Mouse (Mus musculus) frontal cortex, postnatal 10 days (tissue): Measurements from ENCODE around the gene Slc36a2.

Experiments used
- DNase-seq, 2 experiments: peaks; one replicate each; pipeline ENCODE4 v3.0.0; 2022; ENCODE audit warnings: low spot score in 2 of 2, mixed read lengths in 1 of 2

Slc36a2 gene

GRCm38 (mm10) chr11:55184246-55184645 lies 631 bp downstream of the Slc36a2 start:
- no peak for DNase-seq

DNA sequence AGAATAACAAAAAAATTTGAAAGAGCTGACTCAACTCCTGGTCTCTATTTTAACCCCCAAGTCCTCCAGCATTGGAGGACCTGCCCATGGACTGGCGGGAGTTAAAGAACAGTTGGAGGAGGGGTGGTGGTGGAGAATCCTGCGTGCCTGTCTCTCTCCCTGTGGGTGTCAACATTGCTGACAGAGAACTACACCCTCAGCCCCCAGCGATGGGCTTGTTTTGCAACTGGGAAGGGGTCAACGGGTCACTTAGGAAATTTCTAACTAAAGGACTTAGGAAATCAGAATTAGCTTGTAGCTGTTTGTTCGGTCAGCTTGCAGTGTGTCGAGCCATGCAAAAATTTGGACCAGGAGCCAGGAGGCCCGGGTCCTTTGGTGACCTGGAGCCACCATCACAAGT lies 1.8 kb downstream of the Slc36a2 start:
- no peak for DNase-seq

DNA sequence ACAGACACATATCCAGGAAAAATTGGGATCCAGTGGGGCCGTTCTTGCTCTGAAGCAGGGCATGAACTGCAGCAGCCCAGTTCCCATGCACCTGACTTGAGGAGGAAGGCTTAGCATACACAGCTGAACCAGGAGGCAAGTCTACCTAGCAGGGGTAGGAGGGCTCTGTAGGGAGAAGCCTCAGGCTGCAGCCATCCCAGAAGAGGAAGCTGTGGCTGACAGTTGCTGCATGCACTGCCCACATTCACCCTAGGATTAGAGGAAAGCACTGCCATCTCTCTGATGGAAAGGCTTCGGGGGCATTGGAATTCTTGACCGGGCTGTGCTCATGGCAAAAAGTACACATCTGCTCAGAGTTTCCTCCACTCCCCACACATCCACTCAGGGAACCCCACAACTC lies 5.0 kb downstream of the Slc36a2 start:
- DNase-seq, result no peak

DNA sequence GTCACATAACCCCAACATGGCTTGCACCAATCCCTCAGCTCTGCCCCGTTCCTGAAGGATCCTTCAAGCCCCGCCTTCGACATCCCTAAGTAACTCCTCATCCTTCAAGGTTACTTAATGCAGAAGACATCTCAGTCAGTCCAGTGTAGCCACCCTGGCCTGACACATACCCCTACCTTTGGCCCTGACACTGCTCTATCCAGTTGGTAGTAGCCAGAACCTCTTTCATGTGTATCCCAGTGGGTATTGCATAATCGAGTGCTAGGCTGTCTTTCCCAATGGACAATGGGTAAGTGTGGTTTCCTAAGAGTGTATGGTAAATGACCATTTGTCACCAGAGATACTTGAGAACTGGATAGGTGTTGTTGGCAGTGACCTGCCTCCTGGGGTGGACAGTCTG lies 6.0 kb downstream of the Slc36a2 start:
- no peak for DNase-seq

DNA sequence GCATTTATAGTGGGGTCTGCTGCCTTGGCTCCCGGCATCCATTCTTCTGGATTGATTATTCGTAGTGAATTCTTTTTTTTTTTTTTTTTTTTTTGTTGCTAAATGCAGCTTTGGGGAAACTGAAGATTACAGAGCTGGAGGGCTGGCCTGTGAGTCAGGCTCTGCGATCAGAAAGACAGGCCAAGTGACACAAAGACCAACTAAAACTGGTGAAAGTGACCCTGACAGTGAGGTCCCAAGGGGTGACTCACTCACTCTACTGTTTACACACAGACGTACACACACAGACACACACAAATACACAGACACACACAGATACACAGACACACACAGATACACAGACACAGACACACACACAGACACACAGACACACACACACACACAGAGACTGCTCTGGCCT lies 14.4 kb downstream of the Slc36a2 start:
- DNase-seq, result no peak

GRCm38 (mm10) chr11:55168914-55169313 lies 16.0 kb downstream of the Slc36a2 start:
- DNase-seq, result no peak

GRCm38 (mm10) chr11:55168504-55168903 lies 16.4 kb downstream of the Slc36a2 start:
- DNase-seq, result no peak

GRCm38 (mm10) chr11:55165748-55166147 lies 19.1 kb downstream of the Slc36a2 start:
- DNase-seq, result no peak

GRCm38 (mm10) chr11:55164723-55165122 lies 20.2 kb downstream of the Slc36a2 start:
- no peak for DNase-seq

- peak in 1 of 2 experiments; percentile 33 for DNase-seq
These were observed 22.2 kb downstream of the Slc36a2 start for GRCm38 (mm10) chr11:55162670-55163069.

DNA sequence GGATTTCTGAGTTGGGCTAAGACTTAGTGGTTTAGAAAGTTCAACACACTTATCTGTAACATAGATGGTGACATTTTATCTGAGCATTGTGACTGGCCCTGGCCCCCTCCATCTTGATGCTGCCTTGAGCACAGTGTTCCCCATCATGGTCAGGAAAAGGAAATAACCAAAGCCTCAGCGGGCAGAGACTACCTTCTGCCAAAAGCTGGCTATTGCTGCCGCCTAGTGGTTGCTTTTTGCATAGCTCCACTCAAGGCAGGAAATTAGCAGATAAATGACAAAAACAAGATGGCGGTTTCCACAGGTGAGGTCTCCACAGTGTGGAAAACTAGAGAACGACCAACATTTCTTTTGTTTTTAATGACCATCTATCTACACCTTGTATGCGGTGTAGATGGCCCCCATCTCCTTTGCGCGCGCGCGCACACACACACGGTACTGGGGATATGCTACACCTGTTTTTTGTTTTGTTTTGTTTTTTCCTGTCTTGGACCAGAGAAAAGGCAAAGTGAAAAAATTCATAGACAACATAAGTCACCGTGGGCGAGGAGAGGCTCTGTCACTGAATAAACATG lies 26.0 kb downstream of the Slc36a2 start:
- DNase-seq, result peak; percentile 42 to 75

GRCm38 (mm10) chr11:55155070-55155421 lies 29.8 kb downstream of the Slc36a2 start:
- DNase-seq, result no peak

- DNase-seq, result no peak
These were observed 30.3 kb downstream of the Slc36a2 start for GRCm38 (mm10) chr11:55154398-55155069.

DNA sequence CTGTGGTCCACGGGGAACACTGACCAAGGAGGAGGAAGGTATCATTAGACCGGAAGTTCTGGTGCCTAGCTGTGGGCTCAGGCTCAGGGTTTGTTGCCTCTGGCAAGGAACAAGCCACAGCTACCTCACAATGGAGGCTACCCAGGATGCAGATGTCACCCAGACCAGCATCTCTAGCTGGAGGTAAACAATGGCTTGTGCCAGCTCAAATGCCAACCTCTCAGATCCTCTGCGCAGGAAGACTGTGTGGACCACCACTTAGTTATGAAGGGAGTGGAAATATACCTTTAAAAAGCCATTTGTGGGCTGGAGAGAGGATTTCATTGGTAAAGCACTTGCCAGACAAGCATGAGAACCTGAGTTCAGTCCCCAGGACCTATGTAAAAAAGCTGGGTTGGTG lies 33.3 kb downstream of the Slc36a2 start, which contains the start of gene Slc36a3:
Gene Slc36a3, minus strand, starts transcription at position 101 of the 400 bp plus-strand sequence.
- DNase-seq, result no peak

DNA sequence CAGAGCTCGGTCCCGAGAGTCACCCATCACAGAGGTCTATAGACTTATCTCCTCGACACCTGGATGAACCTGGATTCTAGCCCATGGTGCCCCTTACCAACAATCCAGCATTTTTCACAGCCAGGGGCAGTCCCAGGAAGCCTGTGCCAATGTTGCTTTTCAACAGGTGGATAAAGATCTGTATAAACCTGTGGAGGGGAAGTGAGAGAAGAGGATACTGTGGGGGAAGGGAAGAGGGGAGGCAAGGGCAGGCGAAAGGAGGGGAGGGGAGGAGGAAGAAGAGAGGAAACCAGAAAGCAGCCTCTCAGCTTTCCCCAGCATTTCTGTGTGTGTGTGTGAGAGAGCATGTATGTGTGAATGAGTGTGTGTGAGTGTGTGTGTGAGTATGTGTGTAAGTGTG lies 36.4 kb downstream of the Slc36a2 start:
- DNase-seq, result no peak

GRCm38 (mm10) chr11:55147423-55147822 lies 37.5 kb downstream of the Slc36a2 start:
- no peak for DNase-seq

DNA sequence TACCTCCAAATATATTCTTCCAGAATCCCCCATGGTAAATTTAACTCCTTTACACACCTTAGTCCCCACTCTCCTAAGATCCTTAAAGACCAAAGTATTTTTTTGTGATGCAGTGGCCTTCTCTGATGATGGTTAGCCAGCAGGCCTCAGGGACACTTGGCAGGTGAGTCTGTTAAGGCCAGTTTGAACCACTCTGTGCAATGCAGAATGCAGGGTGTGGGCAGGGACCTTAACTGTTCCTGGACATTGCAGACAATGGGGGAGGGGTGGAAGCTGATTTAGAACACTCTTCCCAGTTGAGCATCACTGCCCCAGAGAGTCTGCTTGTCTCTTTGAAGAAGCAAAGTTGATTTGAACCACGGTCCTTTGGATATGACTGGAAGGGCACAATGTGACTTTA lies 38.0 kb downstream of the Slc36a2 start:
- no peak for DNase-seq

DNA sequence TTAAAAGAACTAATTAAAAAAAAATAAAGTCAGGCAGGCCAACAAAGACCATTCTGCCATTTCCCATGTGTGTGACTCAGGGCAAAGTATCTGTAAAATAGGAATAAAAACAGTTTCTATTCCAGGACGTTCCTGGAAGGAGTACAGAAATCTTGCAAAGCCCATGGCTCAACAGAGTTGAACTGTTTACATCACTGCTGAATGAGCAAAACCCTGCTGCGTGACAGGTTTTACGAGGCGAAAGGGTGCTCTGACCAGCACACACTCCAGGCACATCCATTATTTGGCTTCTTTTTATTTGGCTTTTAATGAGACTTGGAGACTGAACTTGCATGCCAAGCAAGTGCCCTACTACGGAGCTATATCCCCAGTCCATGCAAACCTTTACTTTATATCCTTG lies 40.9 kb downstream of the Slc36a2 start:
- DNase-seq, result no peak

DNA sequence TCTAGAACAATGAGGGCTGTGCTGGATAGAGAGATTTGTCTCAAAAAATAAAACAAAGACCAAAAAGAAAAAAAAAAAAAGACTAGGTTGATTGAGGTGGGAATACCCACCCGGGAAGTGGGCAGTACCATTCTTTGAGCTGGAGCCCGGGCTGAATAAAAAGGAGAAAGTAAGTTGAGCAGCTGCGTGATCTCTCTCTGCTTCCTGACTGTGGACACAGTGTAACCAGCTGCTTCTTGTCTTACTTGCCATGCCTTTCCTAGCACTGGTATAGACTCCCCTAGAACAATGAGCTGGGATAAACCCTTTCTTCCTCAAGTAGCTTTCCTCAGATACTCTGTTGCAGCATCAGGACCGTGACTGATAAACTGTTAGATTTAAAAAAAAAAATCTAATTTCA lies 43.4 kb downstream of the Slc36a2 start:
- DNase-seq, result no peak

DNA sequence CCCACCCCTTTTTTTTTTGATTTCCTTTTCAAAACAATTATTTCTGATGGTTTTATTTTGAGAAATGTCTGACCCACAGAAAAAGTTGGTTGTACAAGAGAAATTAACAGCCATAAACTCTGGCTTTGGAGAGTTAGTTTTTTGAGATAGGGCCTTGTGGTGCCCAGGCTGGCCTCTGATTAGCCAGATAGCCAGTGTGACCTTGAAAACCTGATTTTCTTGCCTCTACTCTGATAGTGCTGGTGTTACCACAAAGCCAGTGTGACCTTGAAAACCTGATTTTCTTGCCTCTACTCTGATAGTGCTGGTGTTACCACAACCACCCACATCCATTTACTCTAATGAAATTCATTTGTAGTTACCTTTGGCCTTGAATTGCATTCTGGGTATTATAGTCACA lies 47.2 kb downstream of the Slc36a2 start:
- no peak for DNase-seq

GRCm38 (mm10) chr11:55136770-55137547 lies 47.9 kb downstream of the Slc36a2 start:
- no peak for DNase-seq

- no peak for DNase-seq
These were observed 50.0 kb downstream of the Slc36a2 start for GRCm38 (mm10) chr11:55134871-55135270.

DNA sequence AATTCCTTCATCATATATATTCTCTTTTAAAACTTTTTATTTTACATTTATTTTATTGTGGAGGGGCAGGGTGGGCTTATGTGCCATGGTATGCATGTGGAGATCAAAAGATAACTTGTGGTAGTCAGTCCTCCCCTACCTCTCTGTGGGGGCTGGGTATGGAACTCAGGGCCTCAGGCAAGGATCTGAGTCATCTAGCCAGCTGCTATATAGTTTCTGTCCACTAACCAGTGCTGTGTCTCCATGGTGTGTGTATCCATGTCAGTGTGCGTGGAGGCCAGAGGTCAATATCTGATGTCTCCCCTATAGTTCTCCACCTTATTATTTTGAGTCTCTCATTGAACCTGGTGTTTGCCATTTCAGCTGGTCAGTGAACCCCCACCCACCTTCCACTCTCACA lies 50.5 kb downstream of the Slc36a2 start:
- DNase-seq, result no peak
